Mouse (Mus musculus) heart, embryonic 16.5 days (tissue): ENCODE measurements around the gene Dcn. TPM values are rescaled to one million over a fixed set of nuclear protein-coding genes. Genes with fewer than 3 reads are reported as not detected.

Experiments used
- ATAC-seq: fragments of 200-750 bp; cut with Nextera tagmentation; replicated peaks from 2 replicates; pipeline ENCODE4 v1.8.0; 2017; ENCODE audit warnings: moderate number of reproducible peaks; ENCODE audit not compliant: insufficient read depth, low FRiP score; ENCODE audit errors: extremely low read depth
- H3K27ac ChIP-seq: fragments of 300-500 bp; sonication (generic); 2 replicates; pipeline ENCODE4 v1.5.1; 2014; ENCODE audit warnings: mild to moderate bottlenecking, low read length, control low read depth, moderate library complexity
- H3K27me3 ChIP-seq: fragments of 300-500 bp; sonication (generic); 2 replicates; pipeline ENCODE4 v1.6.1; 2014; ENCODE audit warnings: low read length, mixed read lengths; ENCODE audit not compliant: control insufficient read depth, insufficient read depth
- H3K36me3 ChIP-seq: fragments of 300-500 bp; sonication (generic); 2 replicates; pipeline ENCODE4 v1.6.1; 2014; ENCODE audit not compliant: control insufficient read depth, insufficient read depth
- H3K4me1 ChIP-seq: fragments of 300-500 bp; sonication (generic); 2 replicates; pipeline ENCODE4 v1.6.1; 2014; ENCODE audit warnings: low read length, mixed read lengths; ENCODE audit not compliant: control insufficient read depth, insufficient read depth
- H3K4me2 ChIP-seq: fragments of 300-500 bp; sonication (generic); 2 replicates; pipeline ENCODE4 v1.6.1; 2014; ENCODE audit warnings: low read depth, mild to moderate bottlenecking, control low read depth, low read length
- H3K4me3 ChIP-seq: fragments of 300-500 bp; sonication (generic); 2 replicates; pipeline ENCODE4 v1.5.1; 2014; ENCODE audit warnings: mild to moderate bottlenecking, control low read depth, low read length
- H3K9ac ChIP-seq: fragments of 300-500 bp; sonication (generic); 2 replicates; pipeline ENCODE4 v1.6.1; 2014; ENCODE audit warnings: low read length, control low read depth
- H3K9me3 ChIP-seq: fragments of 300-500 bp; sonication (generic); replicated peaks from 2 replicates; pipeline ENCODE4 v1.6.1; 2016; ENCODE audit warnings: low read length; ENCODE audit not compliant: control insufficient read depth
- whole genome bisulfite sequencing: fragments of 180-500 bp; shearing (Covaris S2); extraction: QIAGEN DNeasy Blood & Tissue Kit; methylation state at CpG from one replicate; pipeline ENCODE4 v1.1.7; 2014; 5-methylcytosine and 5-hydroxymethylcytosine counted together
- polyA plus RNA-seq: library from polyadenylated mRNA; unstranded; fragments of >200 nt; fragmentation: Nextera tagmentation; extraction: Ambion mirVana; gene quantifications from 2 replicates; pipeline ENCODE4 v1.2.1, GENCODE M21; 2015

Gene Dcn
- polyA plus RNA-seq, 1 experiment from 2014 or later = 356 TPM

DNA sequence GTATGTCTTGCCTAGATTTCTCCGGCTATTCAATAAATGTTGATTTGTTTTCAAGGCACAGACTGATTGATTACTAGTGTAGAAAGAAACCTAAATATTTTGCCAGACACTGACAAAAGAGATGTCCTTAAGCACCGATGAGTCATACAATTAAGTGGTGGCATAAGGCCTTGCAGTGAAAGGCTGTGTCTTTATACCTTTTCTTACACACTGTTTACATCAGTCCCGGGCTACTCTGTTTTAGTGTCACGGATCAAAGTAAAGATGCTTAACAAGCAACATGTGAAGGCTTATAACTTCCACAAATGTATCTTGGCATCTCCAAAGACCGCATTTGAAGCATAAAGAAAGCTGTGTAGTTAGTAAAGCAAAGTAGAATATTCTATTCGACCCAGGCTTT lies 3.9 kb upstream of the Dcn start:
- Histone ChIP-seq H3K27me3 (no peaks in the 10 kb centered on the region), H3K9ac (no peak overlapping the region), H3K4me1 (0 out of 2 replicates have a peak, but pooled peaks cover 2% of the 10 kb centered on the region), H3K9me3 (no peaks in the 10 kb centered on the region), H3K4me3 (no peak overlapping the region), H3K36me3 (no peaks in the 10 kb centered on the region), H3K27ac (no peak overlapping the region), H3K4me2 (no peak overlapping the region)
- 71% methylated on average over 6 of the region's 6 CpGs for WGBS
- ATAC-seq = no peak

DNA sequence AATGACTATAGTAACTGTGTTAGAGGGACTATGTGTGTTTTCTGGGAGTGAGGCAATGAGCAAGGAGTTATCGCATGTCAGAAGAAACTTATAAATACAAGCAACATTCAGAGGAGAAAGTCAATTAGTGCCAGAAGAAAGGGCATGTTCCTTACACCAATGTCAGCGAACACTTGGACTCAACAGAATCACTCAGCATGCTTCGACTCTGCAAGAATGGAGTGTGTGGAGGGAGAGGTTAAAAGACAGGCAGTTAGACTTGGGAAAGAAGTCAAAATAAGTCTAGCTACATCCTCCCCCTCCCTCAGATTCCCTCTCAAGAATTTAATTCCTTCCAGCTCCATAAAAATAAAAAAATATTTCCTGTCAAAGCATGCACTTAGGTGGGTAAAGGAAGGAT lies 1.1 kb upstream of the Dcn start:
- Histone ChIP-seq H3K4me3 (no peak overlapping the region), H3K9ac (no peak overlapping the region), H3K9me3 (no peaks in the 10 kb centered on the region), H3K36me3 (no peaks in the 10 kb centered on the region), H3K4me1 (0 out of 2 replicates have a peak, but pooled peaks cover 2% of the 10 kb centered on the region), H3K4me2 (no peak overlapping the region), H3K27ac (peak overlapping the region; percentile 59), H3K27me3 (no peaks in the 10 kb centered on the region)
- WGBS = 71% methylated on average over 3 of the region's 3 CpGs
- ATAC-seq = no peak

DNA sequence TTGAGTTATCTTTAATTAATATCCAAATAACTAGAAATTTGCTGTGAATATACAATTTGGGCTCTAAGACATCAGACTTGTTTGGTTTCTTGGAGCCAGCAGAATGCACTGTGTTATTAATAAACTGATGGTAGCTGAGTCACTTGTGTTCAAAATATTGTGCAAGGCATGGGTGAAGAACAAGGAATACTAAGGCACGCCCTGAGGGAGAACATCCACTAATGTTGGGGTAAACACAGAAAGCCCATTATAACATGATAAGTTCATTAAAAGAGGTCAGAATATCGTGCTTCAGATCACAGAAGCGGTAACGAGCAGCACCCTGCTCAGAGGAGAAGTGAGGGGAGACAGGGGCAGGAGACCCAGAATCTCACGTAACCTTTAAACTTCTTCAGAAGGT lies 2.7 kb downstream of the Dcn start:
- Histone ChIP-seq H3K4me1 (0 out of 2 replicates have a peak, but pooled peaks cover 2% of the 10 kb centered on the region), H3K4me3 (no peak overlapping the region), H3K4me2 (peak overlapping the region; percentile 26; the same call in 1 of the 2 replicates), H3K9me3 (no peaks in the 10 kb centered on the region), H3K9ac (no peak overlapping the region), H3K27me3 (no peaks in the 10 kb centered on the region), H3K27ac (no peak overlapping the region; the same call in 1 of the 2 replicates), H3K36me3 (no peaks in the 10 kb centered on the region)
- no peak for ATAC-seq
- WGBS = 86% methylated on average over 5 of the region's 5 CpGs

DNA sequence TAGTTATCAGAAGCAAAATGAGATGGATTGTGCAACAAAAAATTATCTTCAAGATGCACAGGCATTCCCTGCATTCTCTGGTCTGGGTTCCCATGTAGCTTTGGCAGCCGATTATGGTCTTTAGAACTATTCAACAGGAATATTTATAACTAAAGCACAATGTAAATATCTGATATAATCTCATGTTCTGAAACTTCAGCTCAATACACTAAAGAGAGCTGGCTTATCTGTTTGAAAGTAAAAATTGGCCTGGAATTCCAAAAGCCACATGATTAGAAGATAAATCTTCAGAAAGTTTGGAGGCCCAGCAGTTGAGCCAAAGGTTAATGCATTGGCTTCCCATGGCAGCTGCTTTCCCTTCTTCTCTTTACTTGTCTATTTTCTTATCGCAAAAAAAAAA lies 4.6 kb downstream of the Dcn start:
- H3K36me3 ChIP-seq = no peaks in the 10 kb centered on the region
- 0 out of 2 replicates have a peak, but pooled peaks cover 2% of the 10 kb centered on the region for H3K4me1 ChIP-seq
- H3K4me2 ChIP-seq = no peak overlapping the region
- no peaks in the 10 kb centered on the region for H3K9me3 ChIP-seq
- 50% methylated on average over 2 of the region's 2 CpGs for WGBS
- no peak overlapping the region for H3K9ac ChIP-seq
- H3K4me3 ChIP-seq = no peak overlapping the region
- no peaks in the 10 kb centered on the region for H3K27me3 ChIP-seq
- H3K27ac ChIP-seq = no peak overlapping the region
- ATAC-seq = no peak

DNA sequence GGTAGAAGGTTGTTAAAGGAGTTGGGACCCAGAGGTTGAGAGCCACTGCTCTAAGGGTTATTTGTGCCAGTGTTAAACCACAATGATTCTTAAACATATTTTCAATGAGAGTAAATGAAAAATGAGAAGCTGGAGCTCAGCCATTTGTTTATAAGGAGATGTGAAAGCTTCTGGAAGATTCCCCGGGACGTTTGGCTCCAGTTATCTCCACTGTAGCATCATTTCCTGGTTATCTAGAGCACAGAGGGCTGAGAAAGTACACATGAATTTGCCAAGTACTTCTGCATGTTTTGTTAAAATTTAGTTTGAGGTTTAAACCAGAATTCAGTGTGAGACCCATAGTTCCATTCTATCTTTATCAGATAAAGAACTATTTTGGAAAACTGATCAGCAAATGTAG lies 5.7 kb downstream of the Dcn start:
- Histone ChIP-seq H3K4me1 (no peaks in the 10 kb centered on the region), H3K9me3 (no peaks in the 10 kb centered on the region), H3K27me3 (no peaks in the 10 kb centered on the region), H3K4me2 (no peak overlapping the region), H3K9ac (no peak overlapping the region), H3K27ac (peak overlapping the region; percentile 23; the same call in 1 of the 2 replicates), H3K36me3 (no peaks in the 10 kb centered on the region), H3K4me3 (no peak overlapping the region)
- WGBS = 39% methylated on average over 2 of the region's 2 CpGs
- no peak for ATAC-seq

DNA sequence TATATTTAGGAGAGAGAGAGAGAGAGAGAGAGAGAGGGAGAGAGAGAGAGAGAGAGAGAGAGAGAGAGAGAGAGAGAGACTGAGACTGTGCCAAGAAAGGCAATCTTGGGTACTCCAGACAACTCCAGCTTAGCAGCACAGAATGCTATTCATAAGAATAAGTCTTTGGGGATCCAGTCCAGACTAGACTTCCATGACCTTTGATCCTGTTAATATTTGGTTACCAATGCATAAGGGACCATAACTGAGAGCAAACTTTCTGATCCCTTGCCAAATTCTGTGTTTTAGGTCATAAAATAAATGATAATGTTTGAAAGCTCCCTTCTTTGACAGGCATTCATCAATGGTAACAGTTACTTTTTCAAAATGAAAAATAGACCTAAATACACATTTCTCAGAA lies 6.7 kb downstream of the Dcn start:
- no peak overlapping the region for H3K4me2 ChIP-seq
- H3K36me3 ChIP-seq = no peaks in the 10 kb centered on the region
- H3K9me3 ChIP-seq = no peaks in the 10 kb centered on the region
- H3K4me1 ChIP-seq = no peaks in the 10 kb centered on the region
- no peak for ATAC-seq
- H3K9ac ChIP-seq = no peak overlapping the region
- no peaks in the 10 kb centered on the region for H3K27me3 ChIP-seq
- H3K4me3 ChIP-seq = no peak overlapping the region
- no peak overlapping the region for H3K27ac ChIP-seq

DNA sequence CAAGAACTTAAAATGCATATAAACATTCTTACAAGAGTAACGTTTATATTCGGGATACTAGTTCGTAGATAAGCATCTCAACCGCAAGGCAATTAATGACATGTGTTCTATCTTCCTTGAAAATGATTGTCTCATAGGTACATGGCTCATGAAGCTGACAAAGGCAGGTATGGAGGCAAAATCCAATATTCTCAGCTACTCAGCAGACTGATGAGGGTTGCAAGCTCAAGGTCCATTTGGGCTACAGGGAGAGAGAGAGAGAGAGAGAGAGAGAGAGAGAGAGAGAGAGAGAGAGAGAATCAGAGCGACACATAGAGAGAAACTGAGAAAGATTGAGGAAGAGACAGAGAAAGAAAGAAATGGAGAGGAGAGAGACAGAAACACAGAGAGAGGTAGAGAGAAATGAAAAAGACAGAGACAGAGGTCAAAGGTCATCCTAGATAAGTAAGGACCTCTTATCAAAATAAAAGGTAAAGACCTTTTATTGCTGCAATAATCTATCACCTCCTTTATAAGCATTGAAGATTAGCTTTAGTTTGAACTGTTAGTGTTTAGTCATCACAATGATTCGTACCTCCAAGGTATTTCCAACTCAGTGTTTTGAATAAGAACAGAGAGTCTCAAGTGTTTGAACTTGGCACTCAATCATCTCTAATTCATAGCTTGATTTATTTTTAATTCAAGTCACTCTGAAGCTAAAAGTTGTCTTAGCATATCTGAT lies 8.0 kb downstream of the Dcn start:
- WGBS = 79% methylated on average over 6 of the region's 6 CpGs
- ATAC-seq = no peak
- H3K9me3 ChIP-seq = no peaks in the 10 kb centered on the region
- no peak overlapping the region for H3K9ac ChIP-seq
- no peak overlapping the region for H3K4me2 ChIP-seq
- no peak overlapping the region for H3K4me3 ChIP-seq
- no peaks in the 10 kb centered on the region for H3K4me1 ChIP-seq
- no peaks in the 10 kb centered on the region for H3K36me3 ChIP-seq
- H3K27me3 ChIP-seq = no peaks in the 10 kb centered on the region
- H3K27ac ChIP-seq = no peak overlapping the region

DNA sequence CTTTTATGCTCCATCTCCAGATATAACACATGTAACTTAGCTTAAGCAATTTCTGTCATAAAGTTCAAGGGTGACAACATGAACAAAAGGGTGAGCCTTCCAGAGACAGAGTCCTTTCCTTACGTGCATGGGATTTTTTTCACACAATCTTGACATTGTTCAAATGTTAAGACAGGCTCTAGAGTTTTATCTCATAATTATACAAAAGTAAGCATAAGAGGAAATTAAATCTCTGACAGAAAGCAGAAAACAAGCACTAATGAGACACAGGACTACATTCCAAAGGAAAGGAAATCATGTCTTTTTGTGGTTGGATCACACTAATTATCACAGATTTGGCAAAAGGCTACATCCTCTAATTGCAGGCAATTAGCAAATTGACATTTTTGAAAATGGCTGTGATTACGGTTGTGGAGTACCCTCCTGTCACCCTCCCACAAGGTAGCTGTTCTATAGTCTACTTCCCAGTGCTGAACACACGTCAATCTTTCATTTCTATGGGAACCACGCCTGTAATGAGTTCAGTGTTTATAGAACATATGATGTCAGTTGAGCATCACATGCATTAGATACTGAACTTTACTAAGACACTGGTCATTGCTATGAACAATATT lies 13.1 kb downstream of the Dcn start:
- H3K36me3 ChIP-seq = no peaks in the 10 kb centered on the region

DNA sequence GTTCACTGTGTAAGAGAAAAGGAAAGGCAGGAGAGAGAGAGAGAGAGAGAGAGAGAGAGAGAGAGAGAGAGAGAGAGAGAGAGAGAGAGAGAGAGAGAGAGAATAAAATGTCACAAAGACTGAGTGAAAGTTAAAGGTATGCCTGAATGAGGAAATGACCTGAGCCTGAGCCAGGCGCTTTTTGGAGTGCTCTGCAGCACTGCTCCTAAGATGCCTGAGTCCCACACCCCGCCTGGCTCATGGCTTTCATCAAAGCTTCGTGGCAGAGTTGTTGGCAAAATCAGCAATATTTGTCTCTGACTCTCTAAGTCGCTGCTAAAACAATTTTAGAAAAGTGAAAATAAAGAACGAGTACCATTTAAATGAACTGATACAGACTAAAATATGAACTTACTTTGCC lies 18.2 kb downstream of the Dcn start:
- H3K27ac ChIP-seq = no peak overlapping the region
- no peak overlapping the region for H3K9ac ChIP-seq
- H3K4me1 ChIP-seq = no peaks in the 10 kb centered on the region
- no peaks in the 10 kb centered on the region for H3K36me3 ChIP-seq
- no peaks in the 10 kb centered on the region for H3K27me3 ChIP-seq
- H3K4me2 ChIP-seq = no peak overlapping the region
- ATAC-seq = no peak
- no peak overlapping the region for H3K4me3 ChIP-seq
- WGBS = 48% methylated on average over 5 of the region's 5 CpGs
- no peaks in the 10 kb centered on the region for H3K9me3 ChIP-seq

More for the DNA sequence above, 13.1 kb downstream of the Dcn start:
- no peak overlapping the region for H3K4me3 ChIP-seq
- no peaks in the 10 kb centered on the region for H3K9me3 ChIP-seq
- H3K4me1 ChIP-seq = no peaks in the 10 kb centered on the region
- WGBS = 61% methylated on average over 4 of the region's 4 CpGs
- no peak for ATAC-seq
- H3K27ac ChIP-seq = no peak overlapping the region
- no peak overlapping the region for H3K9ac ChIP-seq
- H3K4me2 ChIP-seq = no peak overlapping the region
- no peaks in the 10 kb centered on the region for H3K27me3 ChIP-seq
